Mouse (Mus musculus) regulatory T cell (primary cell): ENCODE measurements around the gene Enho.

Experiments
- in situ Hi-C: fragments of 300-600 bp; cut with MboI, MseI; formaldehyde crosslinking; loops from one replicate; pipeline ENCODE4 v1.15.1; 2025; ENCODE audit warnings: high pct_unique_total_duplicates

Gene Enho

DNA sequence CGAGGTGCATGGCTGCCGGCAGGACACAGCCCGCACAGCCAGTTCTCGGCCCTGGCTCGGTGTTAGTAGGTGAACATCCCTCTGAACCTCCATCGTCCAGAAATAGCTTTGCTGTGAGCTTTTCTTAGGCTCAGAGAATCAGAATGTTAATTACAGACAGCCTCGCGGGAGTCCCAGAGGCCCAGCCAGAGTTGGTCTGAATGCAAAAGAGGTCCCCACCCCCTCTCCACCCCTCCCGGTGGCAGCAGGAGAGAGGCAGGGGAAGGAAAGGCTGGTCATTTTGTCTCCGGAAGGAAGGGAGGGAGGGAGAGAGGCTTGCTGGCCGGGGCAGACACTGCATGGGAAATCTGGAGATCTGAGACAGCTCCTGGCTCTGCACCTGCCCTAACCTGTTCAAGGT lies 8.7 kb downstream of the Enho start:
- in situ Hi-C loops, result no loop called here

DNA sequence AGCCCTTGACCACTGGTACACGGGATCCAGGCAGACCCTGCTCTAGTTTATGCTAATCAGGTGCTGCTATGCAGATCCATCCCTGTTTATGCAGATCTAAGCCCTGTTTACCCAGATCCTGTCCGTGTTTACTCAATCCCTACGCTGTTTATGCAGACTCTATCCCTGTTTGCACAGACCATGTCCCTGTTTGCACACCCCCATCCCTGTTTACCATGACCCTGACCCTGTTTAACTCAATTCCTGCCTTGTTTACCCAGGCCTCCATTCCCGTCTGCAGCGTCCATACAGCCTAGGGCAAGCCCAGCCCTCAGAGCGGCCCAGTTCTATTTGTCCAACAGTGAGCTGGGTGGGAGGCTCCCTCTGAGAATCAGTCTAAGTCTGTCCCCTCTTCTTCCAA lies 9.9 kb downstream of the Enho start:
- in situ Hi-C loops, result no loop called here

DNA sequence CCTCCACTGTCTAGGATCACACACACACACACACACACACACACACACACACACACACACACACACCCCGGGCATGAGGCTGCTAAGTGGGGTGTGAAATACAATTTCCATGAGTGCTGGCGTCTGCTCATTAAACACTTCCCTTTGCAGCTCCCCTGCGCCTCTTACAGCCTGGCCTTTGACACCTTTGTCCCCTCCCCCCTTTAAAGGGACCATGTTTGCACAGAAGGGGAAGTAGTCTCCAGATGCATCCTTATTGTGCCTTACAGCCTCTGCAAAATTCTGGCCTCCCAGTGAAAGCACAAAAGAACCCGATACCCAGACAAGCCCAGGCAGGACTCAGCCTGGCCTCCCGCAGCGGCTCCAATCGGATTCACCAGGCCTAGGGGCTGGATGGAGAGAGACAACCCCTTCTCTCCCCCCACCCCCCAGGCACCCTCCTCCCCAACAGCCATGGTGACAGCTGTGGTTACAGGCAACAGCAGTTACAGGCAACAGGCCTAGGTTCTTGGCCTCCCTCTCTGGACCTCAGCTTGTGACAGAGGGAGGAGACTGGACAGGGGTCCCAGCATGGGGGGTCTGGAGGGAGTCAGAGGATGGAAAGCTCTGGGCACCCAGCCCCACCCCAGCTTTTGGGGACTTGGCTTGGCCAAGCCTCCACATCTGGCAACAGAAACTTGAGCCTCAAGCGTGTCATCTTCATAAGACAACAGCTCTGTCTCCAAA lies 11.8 kb downstream of the Enho start:
- in situ Hi-C loops, result no loop called here

DNA sequence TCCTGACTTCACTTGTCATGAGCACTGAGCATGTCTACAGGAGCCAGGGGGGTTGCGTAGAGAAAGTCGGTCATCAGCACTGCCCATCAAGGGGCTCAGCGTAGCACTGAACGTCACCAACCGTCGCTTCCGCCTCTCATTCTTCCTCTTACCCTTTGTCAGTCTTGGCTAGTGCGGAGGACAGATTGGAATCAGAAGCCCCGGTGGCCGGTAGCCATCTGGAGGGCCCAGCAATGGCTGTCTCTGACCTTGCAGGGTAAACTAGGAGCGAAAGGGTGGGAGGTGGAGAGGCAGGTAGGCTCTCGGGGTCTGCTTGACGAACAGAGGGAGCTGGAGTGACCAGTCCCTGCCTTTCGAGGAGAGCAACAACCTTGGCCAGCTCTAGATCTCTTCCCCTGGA lies 18.1 kb downstream of the Enho start:
- in situ Hi-C loops, result no loop called here

DNA sequence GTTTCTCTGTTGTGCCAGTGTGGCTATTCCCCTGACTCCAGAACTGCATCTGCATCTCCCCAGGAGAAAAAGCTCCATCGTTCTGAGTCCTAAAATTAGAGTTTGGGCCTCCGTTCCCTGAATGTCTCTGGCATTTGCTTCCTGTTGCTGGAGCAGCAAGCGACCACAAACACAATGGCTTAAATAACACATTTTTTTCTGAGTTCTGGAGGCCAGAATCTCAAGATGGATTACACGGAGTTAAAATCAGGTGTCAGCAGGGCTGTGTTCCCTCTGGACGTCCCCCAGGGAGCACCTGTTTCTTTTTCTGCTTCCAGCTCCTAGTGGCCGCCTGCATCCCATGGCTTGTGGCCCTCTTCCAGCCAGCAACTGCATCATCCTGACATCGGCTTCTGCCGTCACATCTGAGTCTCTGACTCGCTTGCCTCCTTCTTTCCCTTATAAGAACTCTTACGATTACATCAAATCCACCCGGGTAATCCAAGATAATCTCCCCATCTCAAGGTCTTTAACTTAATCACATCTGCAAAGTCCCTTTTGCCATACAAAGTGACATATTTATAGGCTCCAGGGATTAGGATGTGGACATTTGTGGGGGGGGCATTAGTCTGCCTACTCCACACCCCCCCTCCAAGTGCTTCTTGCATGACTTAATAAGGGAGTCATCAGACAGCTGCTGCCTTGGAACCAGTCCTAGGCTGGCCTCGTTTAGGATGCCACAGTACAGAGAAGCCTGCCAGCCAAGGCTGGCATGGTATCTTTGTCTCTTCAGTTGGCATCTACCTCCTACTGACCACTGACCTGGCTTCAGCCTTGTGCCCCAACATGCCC lies 21.0 kb downstream of the Enho start:
- in situ Hi-C loops, result no loop called here

DNA sequence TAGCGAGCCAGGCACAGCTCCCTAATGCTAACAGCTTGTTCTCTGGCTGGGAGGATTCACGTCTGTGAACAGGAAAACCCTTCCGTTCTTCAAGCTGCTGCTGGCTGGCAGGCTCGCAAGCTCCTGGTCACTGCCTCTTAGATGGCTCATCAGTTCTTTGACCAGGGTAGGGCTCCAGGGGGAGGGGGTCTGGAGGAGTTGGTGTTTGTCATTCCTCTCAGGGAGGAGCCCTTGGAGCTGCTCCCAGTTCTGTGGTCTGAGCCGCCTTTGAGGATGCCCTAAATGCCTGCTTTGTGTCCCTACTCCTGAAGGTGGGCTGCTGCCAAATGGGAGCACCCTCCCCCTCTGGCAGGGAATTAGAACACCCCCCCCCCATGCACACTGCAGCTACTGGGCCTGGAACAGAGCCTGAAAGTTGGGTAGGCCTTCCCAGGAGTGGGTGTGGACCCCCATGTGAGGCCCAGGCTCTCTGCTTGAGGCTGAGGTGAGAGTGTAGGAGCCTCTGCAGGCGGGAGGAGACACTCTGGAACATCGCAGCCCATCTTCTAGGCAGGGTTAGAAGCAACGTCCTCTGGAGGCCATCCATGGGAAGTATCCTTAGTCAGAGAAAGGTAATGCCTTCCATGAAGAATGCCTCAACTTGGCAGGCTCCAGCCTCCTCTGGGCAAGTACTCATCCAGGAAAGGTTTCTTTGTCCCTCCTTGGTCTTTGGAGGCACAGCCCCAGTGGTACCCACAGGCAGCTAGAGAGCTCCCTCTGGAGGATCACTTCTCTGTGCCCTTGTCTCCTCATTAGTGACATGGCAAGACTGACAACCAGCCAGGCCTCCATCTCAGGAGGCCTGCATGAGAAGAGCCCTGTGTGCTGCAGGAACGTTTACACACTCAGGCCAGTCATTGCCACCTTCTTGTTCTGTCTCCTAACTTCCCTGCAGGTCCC lies 24.2 kb downstream of the Enho start:
- in situ Hi-C loops, result no loop called here

DNA sequence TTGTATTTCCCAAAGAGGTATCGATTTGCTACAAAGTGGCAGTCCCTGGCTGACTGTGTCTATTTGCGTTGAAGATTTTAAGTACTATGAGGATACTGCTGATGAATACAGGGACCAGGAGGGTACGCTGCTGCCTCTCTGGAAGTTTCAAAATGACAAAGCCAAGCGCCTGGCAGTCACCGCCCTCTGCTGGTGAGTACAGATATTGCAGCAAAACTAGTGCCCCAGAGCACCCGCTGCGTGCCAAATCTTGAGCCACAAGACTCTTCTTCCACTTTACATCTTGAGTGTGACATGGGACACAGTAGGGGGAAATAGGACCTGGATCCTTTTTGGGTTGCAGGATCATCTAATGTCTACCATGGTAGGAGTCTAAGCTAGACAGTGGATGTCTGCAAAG lies 26.0 kb downstream of the Enho start:
- in situ Hi-C loops, result loop anchor here (5.0 kb wide), 1 partner anchor 52 kb away; no protein-coding TSS in a partner anchor

DNA sequence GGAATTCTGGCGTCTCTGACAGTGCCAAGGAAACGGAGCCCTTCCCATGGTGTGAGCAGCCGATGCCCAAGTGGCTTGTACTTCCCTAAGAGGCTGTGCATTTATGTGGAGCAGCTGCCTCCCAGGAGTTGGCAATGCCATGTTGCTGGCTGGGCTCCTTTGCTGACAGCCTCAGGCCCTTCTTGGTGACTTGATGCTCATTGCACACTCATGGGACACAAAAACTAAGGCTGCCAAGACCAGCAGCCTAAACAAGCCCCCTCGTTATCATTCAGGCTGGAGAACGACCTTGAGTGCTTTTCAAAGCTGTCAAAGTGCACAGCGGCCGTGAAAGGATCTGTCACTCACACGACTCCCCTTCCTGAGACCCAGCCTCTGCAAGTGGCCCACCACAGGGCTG lies 28.0 kb downstream of the Enho start:
- in situ Hi-C loops, result loop anchor here (5.0 kb wide), 1 partner anchor 50 kb away; no protein-coding TSS in a partner anchor

DNA sequence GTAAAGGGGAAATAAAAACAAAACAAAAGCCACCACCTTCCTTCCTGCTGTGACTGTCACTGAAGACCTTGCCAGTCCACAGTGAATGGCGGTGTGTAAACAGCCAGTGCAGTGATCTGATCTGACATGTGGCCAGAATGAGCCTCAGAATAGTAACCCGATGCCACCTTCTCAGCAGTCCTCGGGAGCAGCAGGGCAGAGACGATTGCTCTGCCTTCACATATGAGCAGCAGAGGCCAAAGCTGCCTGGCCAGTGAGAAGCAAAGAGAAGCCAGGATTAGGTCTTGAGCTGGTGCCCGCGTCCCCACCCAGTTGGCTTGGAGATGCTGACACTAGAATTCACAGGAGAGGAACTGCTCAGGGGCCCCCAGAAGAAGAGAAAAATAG lies 29.5 kb downstream of the Enho start:
- in situ Hi-C loops, result loop anchor here (5.0 kb wide), 1 partner anchor 48 kb away; no protein-coding TSS in a partner anchor

DNA sequence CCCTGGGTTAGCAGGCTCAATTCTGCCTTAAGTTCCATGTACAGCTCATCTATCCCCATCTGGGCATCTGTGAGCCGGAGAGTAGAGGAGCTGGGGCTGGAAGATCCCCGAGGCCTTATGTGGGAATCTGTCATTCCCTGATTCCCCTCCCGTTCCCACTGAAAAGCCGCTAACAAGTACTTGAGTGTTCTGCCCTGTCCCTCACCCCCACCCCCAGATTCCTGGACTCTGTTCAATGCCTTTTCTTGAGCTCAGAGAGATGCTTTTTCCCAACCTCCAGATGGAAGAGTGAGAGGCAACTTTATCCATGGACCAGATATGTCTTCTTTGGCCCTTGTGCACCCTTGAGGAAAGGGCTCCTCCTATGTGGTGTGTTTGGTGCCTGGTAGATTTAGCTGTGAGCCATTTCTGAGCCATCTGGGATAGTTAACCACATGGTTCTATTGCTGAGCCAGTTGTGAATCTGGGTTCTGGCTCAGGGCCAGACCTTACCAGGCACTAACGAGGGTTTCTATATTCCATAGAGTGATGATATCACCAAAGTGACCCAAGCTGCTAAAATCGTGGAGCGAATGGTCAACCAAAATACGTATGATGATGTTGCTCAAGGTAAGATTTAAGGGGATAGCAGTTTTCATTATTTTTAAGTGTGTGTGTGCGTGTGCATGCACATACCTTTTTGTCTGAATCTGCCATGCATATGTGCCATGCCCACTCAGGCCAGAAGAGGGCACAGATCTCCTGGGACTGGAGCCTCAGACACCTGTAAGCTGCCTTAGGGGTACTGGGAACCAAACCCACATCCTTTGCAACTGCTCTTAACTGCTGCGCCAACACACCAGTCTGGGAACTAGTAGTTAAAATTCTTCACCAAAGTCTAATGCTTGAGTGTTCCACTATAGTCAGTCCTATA lies 30.2 kb downstream of the Enho start:
- in situ Hi-C loops, result loop anchor here (5.0 kb wide), 1 partner anchor 48 kb away; no protein-coding TSS in a partner anchor

DNA sequence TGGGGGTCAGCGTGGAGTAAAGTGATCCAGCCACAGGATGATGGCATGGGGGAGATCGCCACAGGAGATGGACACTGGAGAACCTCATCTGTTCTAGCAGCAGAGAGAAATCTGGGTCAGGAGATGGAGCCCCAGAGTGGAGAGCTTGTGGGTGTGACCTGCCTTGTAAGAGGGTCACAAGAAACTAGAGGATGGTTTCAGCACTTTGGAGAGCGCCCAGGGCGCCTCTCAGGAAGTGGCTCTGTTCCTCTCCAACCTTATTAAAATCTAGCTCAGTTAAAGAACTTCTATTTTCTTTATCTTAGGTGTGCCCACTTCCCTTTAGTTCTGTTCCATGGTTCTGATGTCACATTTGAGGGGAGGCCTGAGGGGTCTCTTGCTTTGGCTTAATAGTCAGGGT lies 33.3 kb downstream of the Enho start:
- in situ Hi-C loops, result no loop called here

DNA sequence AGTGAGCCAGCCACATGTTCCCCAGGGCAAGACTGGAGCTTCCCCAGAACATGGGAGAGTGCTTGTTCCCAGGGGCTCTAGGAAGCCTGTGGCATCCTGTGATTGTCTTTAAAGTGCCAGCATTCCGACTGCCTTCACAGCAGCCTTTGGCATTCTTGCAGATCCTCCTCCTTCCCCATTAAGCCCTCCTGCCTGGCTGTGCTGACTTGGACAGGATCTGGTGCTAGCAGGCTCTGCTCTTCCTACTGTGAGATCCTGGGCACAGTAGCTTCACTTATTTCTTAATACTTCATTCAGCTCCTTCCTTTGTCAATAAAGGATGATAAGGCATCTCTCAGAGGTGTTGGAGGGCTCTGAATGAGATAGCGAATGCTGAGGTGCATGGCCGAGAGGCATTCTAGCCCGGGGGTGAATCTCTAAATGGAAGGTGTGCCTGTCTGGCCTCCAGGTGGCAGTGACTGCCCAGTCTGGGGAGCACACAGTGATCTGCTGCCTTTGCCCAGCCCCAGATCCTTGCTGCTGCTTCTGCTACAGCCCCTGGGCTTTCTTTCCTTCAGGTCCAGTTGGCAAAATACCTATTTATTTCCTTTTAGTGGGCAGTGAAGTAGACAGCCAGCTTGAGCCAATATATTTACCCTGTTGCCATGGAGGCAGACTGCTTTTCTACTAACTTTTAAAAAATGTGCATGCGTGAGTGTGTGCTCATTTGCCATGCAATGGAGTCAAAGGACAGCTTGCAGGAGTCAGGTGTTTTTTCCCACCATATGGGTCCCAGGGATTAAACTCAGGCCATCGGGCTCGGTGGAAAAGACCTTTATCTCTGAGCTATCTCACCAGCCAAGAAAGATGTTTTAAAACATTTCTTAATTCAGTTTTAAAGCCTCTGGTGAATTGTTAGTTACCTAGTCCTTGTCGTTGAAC lies 35.4 kb downstream of the Enho start:
- in situ Hi-C loops, result no loop called here

DNA sequence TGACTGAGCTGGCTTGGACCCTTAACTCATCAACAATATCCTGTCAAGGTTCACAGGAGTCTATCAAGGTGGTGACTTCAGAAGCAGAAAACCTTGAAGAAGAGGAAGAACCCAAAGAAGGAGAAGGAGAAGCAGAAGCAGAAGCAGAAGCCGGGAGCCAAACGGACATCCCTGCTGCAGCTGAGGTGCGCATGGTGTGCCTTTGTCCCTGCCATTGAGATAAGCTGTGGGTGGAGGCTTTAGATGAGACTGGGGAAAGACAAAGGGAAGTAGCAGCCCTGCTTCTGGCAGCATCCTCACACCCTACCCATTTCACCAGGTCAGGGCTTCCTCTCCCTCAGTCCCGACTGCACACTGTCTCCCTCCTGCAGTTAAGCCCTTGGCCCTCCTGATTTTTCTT lies 37.3 kb downstream of the Enho start:
- in situ Hi-C loops, result no loop called here
